Mouse (Mus musculus) CH12.LX (cell line): ENCODE measurements around the gene Fbxl21.

ENCODE experiments used
- CHD2 ChIP-seq: IDR thresholded peaks from 2 replicates; pipeline ENCODE4 v1.6.1; 2011; ENCODE audit warnings: low read length, improper control_type of control experiment
- CTCF ChIP-seq, 2 experiments: IDR thresholded peaks in 1 of 2; conservative IDR thresholded peaks in 1 of 2; 2 replicates each; pipeline ENCODE4 v1.5.1; 2011 to 2012; ENCODE audit warnings: low read depth in 2 of 2, low read length in 2 of 2, improper control_type of control experiment in 1 of 2, inconsistent platforms in 1 of 2, mild to moderate bottlenecking in 1 of 2, moderate library complexity in 1 of 2
- EP300 ChIP-seq: IDR thresholded peaks from 2 replicates; pipeline ENCODE4 v1.6.1; 2011; ENCODE audit warnings: low read length, improper control_type of control experiment
- MEF2A ChIP-seq: IDR thresholded peaks from 2 replicates; pipeline ENCODE4 v1.6.1; 2014; ENCODE audit warnings: low read depth, mild to moderate bottlenecking, inconsistent platforms, low read length, improper control_type of control experiment, borderline replicate concordance
- POLR2A ChIP-seq: IDR thresholded peaks from 2 replicates; pipeline ENCODE4 v1.6.1; 2011; ENCODE audit warnings: low read depth, mild to moderate bottlenecking, improper control_type of control experiment, low read length
- POLR2AphosphoS2 ChIP-seq: IDR thresholded peaks from 2 replicates; pipeline ENCODE4 v1.6.1; 2011; ENCODE audit warnings: low read depth, low read length, improper control_type of control experiment
- RAD21 ChIP-seq: IDR thresholded peaks from 2 replicates; pipeline ENCODE4 v1.6.1; 2011; ENCODE audit warnings: low read depth, mild to moderate bottlenecking, low read length, improper control_type of control experiment, moderate library complexity
- SMC3 ChIP-seq: IDR thresholded peaks from 2 replicates; pipeline ENCODE4 v1.6.1; 2011; ENCODE audit warnings: low read depth, low read length, improper control_type of control experiment
- USF1 ChIP-seq: IDR thresholded peaks from 2 replicates; pipeline ENCODE4 v1.6.1; 2014; ENCODE audit warnings: low read depth, mild to moderate bottlenecking, inconsistent platforms, low read length, improper control_type of control experiment
- ZKSCAN1 ChIP-seq: IDR thresholded peaks from 2 replicates; pipeline ENCODE4 v1.6.1; 2012; ENCODE audit warnings: low read depth, inconsistent platforms, low read length, improper control_type of control experiment, borderline replicate concordance

DNA sequence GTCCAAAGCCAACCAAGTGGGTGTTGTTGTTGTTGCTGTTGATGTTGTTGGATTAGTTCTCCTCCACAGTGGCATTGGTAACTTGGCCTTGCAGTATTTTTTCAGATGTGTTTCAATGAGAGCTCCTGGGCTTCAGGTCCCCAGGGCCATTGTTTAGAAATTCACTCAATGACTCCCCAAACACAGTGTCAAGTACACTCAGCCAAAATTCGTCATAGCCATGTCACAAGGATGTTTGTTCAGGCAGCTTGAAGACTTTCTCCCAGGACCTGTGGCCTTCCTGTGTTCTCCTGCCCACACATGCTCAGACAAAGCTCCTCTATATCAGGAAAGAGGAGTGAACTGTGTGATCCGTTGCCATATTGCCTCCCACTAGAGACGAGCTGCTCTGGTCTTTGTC lies 63.8 kb downstream of the Fbxl21 start:
- TF ChIP-seq POLR2A (no peak), CTCF (conservative IDR thresholded peaks at IDR 0.05 in 1 of 2, IDR thresholded peaks at IDR 0.05 in 1 of 2; ENCODE audit: low read depth in 2 of 2, low read length in 2 of 2) (no peak), EP300 (no peak), CHD2 (no peak), USF1 (no peak), RAD21 (no peak), MEF2A (no peak), SMC3 (no peak), ZKSCAN1 (no peak), POLR2AphosphoS2 (no peak)
